ENCODE assay signal across 8 mouse cellular contexts in the genomic region with DNA sequence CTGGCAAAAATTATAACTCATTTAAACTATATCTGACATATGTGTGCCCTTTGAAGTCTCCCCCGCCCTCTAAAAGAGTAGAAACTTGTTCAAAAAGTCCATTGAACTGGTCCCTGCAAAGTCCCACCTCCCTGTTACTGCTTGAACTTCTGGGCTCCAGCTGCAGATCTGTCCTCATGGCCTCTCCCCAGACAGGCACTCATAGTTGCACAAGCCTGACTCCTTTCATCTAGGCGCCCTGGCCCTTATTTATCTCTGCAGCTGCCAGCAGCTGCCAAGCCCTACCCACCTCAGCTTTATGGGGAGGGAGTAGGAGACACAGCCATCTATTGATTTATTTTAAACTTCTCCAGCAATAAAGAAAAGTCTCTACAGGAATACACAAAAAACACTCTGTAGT.
DNase-seq lines count a peak whose midpoint lies in the region; ATAC-seq lines count a peak whose summit lies in the region.

No protein-coding gene starts in this region.

- no peak overlapping the region for H3K9ac ChIP-seq in lung, embryonic 16.5 days (ENCODE audit: low read length)
- H3K9ac ChIP-seq in hindbrain, embryonic 11.5 days (ENCODE audit: low read depth, low read length) = no peak overlapping the region

- 31% methylated on average over 2 of the region's 2 CpGs for WGBS in lung, embryonic 16.5 days
- 67% methylated on average over 2 of the region's 2 CpGs for WGBS in hindbrain, embryonic 11.5 days

- DNase-seq in urinary bladder, postnatal 25 days (ENCODE audit: low spot score) = peak; percentile 19
- no peak for DNase-seq in urinary bladder, adult 2 months (ENCODE audit: low spot score)
- DNase-seq in heart, postnatal 36 days = peak; percentile 27 to 32
- DNase-seq in spleen, adult 18-20 months = no peak
- DNase-seq in cerebellum, postnatal 36 days = no peak
- no peak for DNase-seq in left cerebral cortex, adult 11 months (ENCODE audit: low spot score)
- DNase-seq in hindbrain, embryonic 11.5 days (ENCODE audit: low spot score) = no peak

- intact Hi-C loops in heart, postnatal 36 days (cut with DNase I) = no loop called here

- no peak overlapping the region for H3K4me3 ChIP-seq in lung, embryonic 16.5 days (ENCODE audit: low read length)
- H3K4me3 ChIP-seq in hindbrain, embryonic 11.5 days (ENCODE audit: low read depth, low read length) = no peak overlapping the region

- peak overlapping the region; percentile 78 for H3K27ac ChIP-seq in lung, embryonic 16.5 days (ENCODE audit: low read length)
- no peak overlapping the region for H3K27ac ChIP-seq in hindbrain, embryonic 11.5 days (ENCODE audit: low read depth, low read length)

- peak; percentile 86 for ATAC-seq in lung, embryonic 16.5 days (ENCODE audit: low read depth)
- ATAC-seq in hindbrain, embryonic 11.5 days (ENCODE audit: low FRiP score) = no peak

- no peak overlapping the region for H3K4me2 ChIP-seq in lung, embryonic 16.5 days (ENCODE audit: low read depth, low read length)
- H3K4me2 ChIP-seq in hindbrain, embryonic 11.5 days (replicated peaks; ENCODE audit: low read depth, low read length) = no peak overlapping the region

- H3K36me3 ChIP-seq in lung, embryonic 16.5 days (ENCODE audit: control insufficient read depth, insufficient read depth, low read length) = peaks cover 18% of the 10 kb centered on the region
- H3K36me3 ChIP-seq in hindbrain, embryonic 11.5 days (ENCODE audit: control insufficient read depth, insufficient read depth, low read length) = no peaks in the 10 kb centered on the region

- H3K4me1 ChIP-seq in lung, embryonic 16.5 days (replicated peaks; ENCODE audit: control insufficient read depth, insufficient read depth, low read length) = peaks cover 22% of the 10 kb centered on the region
- no peaks in the 10 kb centered on the region for H3K4me1 ChIP-seq in hindbrain, embryonic 11.5 days (replicated peaks; ENCODE audit: control insufficient read depth, insufficient read depth, low read length)

- no peaks in the 10 kb centered on the region for H3K27me3 ChIP-seq in lung, embryonic 16.5 days (ENCODE audit: control insufficient read depth, insufficient read depth, low read depth, low read length)
- no peaks in the 10 kb centered on the region for H3K27me3 ChIP-seq in hindbrain, embryonic 11.5 days (ENCODE audit: control insufficient read depth, insufficient read depth, low read length)

- H3K9me3 ChIP-seq in lung, embryonic 16.5 days (ENCODE audit: control insufficient read depth, low read length) = no peaks in the 10 kb centered on the region
- H3K9me3 ChIP-seq in hindbrain, embryonic 11.5 days (ENCODE audit: control insufficient read depth, low read length) = no peaks in the 10 kb centered on the region

Comparison
In these comparisons a context has a peak if more than half of its experiments do, and no peak if none do; other contexts are left out.
1. DNase-seq: peak in urinary bladder, postnatal 25 days (single experiment) and heart, postnatal 36 days (2 of 2); none in urinary bladder, adult 2 months (single experiment), spleen, adult 18-20 months (0 of 2), cerebellum, postnatal 36 days (0 of 2), left cerebral cortex, adult 11 months (single experiment) and hindbrain, embryonic 11.5 days (single experiment).